Mouse (Mus musculus): Measurements from ENCODE around the gene Pkd1l1. TPM values are rescaled to one million over a fixed set of nuclear protein-coding genes. Genes with fewer than 3 reads are reported as not detected.

Pkd1l1 gene
- total RNA-seq, 2 experiments from 2014 or later = 1.7 to 5.4 TPM

- ATAC-seq (replicated peaks; ENCODE audit: low FRiP score, poor library complexity, severe bottlenecking) = no peak
These were observed 144.1 kb downstream of the Pkd1l1 start for GRCm38 (mm10) chr11:8828836-8829526.

DNA sequence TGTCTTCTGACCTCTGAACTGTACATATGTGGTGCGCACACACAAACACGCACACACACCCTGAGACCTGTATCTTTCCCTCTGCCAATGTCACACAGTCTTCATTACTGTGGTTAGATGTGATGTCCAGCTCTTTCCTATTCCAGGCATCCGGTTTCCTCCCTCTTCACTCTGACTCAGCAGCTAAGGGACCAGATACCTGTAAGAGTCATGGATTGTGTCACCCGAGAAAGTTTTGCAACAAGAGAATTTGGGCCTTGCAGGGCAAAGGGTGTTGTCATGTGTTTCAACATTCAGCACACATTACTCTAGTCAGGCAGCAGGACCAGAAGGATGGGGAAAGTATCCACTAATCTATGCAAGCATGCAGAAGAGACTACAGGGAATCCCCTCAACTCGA is 146.5 kb downstream of the Pkd1l1 start:
- ATAC-seq (replicated peaks; ENCODE audit: low FRiP score, poor library complexity, severe bottlenecking) = no peak

GRCm38 (mm10) chr11:8826046-8826445 is 147.0 kb downstream of the Pkd1l1 start:
- no peak for ATAC-seq (replicated peaks; ENCODE audit: low FRiP score, poor library complexity, severe bottlenecking)

DNA sequence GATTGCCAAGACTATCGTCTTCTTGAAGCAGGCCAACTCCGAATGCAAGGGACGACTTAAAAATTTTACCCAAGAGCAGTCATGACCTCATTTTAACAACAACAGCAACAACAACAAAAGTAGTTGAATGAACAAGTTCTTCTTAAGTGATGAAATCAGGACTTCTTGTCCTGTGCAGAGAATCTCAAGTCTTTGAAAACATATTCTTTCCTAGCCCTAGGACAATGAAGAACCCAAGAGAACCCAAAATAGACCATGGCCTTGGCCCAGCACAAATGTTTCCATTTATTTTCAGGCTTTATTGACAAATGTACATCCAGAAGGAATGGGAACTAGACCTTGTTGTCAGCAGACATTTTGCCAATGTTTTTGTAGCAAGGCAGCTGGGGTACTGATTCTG is 147.7 kb downstream of the Pkd1l1 start:
- ATAC-seq (replicated peaks; ENCODE audit: low FRiP score, poor library complexity, severe bottlenecking) = no peak

DNA sequence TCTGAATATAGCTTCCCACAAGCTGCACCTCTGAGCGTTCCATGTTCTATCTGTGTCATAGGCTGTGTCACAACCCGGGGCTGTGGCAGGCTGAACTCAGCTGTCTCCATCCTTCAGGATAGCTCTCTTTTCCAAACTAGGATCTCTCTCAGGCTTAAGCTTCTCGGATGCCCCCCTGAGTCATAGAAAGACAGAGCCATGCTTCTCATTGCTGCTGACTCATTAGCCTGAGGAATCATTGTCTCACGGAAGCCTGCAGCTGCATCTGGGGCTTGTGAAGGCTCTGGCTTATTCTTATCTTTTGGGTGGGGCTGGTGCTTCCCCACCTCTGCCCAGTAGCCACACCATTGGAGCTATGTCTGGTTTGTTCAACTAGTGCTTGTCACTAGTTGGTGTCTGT is 151.7 kb downstream of the Pkd1l1 start:
- no peak for ATAC-seq (replicated peaks; ENCODE audit: low FRiP score, poor library complexity, severe bottlenecking)

GRCm38 (mm10) chr11:8817376-8817775 is 155.7 kb downstream of the Pkd1l1 start:
- ATAC-seq (replicated peaks; ENCODE audit: low FRiP score, poor library complexity, severe bottlenecking) = no peak

DNA sequence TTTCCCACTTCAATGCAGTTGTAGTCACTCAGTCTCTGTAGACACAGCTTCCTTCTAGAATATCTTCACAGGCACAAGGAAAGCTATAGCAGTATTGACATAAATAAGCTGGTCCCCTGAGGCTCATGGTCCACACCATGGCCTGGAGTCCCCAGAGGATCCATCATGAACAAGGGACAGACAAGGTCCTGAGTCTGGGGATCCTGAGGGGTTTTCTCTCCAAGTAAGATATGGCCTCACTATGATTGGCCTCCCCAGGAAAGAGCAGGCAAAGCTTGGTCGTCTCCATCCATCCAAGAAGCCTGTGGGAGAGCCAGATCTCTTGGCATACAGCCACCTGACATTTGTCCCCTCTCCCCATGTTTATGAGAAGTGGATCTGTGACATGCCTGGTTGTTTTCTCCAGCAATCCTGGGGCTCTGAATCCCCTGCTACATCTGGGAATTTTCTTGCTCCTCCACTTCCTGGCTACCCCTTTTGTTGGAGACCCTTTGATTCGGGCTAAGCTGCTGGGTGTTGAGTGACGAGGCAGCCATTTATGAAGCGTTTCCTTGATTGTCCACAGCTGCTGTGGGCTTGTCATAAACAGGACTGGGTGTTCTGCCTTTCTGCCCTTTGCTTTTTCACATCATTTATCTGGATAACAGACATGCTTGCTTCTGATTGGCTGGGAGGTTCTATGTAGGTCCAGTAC is 158.8 kb downstream of the Pkd1l1 start:
- ATAC-seq (replicated peaks; ENCODE audit: low FRiP score, poor library complexity, severe bottlenecking) = no peak

DNA sequence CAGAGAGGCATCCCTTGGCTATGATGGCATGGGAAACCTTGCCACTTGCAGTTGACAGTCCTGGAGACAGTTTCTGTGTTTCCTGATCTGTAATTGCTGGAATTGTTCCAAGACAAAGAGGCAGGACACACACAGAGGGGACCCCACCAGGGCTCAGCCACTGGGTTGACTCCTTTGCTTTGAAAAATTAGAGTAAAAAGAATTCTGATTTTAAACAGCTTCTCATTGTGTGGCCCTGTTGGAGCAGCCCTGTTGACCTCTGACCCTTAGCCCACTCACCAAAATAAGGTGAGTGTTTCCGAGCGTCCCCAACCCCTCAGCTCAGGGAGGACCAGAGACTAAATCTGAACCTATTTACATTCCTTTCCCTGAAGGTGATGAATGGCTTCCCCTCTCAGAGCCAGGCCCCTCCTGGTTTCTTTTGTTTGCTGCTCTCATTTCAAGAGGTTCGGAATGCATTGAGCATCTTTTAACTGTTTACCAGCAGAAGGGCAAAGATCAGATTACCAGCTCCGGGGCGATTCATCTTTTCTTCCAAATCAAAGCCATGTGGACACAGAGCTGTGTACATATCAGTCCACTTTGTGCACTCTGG is 161.5 kb downstream of the Pkd1l1 start:
- ATAC-seq (replicated peaks; ENCODE audit: low FRiP score, poor library complexity, severe bottlenecking) = no peak

- ATAC-seq (replicated peaks; ENCODE audit: low FRiP score, poor library complexity, severe bottlenecking) = no peak
These were observed 163.4 kb downstream of the Pkd1l1 start for GRCm38 (mm10) chr11:8809644-8810043.

DNA sequence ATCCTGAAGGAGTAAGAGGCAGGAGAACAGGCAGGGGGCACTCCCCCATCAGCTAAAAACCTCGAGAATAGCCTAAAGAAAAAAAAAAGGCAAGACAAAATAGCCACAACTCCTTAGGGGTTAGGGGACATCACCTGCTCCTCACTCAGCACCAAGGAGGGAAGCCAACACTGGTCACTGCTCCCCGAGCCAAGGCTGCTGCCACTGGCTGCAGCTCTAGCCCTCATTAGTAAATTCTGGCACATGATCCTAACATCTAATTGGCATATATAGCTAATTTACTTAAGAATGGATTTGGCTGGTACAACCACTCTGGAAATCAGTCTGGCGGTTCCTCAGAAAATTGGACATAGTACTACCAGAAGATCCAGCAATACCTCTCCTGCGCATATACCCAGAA is 166.1 kb downstream of the Pkd1l1 start:
- no peak for ATAC-seq (replicated peaks; ENCODE audit: low FRiP score, poor library complexity, severe bottlenecking)

DNA sequence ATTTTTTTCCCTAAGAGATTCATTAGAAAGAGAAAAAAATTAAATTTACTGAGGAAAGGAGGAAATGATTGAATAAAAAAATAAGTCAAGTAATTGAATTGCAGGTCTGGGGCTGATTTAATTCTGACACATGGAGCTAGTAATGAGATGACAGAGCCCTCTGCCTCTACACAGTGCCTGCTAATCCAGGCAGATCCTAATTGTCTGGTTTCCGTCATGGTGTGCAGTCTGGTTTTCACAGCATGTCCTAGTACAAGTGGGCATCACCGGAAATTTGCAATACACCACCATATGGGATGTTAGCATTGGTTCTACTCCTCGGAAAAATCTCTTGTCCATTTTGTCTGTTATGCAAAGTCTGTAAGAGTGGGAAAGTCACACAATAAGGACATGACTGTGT is 168.9 kb downstream of the Pkd1l1 start:
- ATAC-seq (replicated peaks; ENCODE audit: low FRiP score, poor library complexity, severe bottlenecking) = no peak

DNA sequence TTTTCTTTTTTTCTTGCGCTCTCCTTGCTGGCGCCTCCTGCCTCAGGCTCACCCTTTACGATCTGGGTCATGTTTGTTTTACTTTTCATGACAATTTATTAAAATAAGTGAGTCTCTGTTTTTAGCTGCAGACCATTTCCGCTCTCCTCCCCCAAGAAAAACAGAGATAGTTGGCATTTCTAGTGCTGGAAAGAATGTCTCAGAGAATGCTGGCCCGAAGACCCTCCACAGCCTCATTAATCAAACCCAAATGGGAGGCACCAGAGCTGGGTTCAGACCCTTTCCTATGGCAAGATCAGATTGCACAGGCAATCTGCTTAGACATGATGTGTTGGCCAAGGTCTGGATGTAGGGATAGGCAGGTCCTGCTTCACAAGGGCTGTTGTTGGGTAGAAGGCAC is 175.6 kb downstream of the Pkd1l1 start:
- ATAC-seq (replicated peaks; ENCODE audit: low FRiP score, poor library complexity, severe bottlenecking) = no peak

- no peak for ATAC-seq (replicated peaks; ENCODE audit: low FRiP score, poor library complexity, severe bottlenecking)
These were observed 178.0 kb downstream of the Pkd1l1 start for GRCm38 (mm10) chr11:8795031-8795430.

DNA sequence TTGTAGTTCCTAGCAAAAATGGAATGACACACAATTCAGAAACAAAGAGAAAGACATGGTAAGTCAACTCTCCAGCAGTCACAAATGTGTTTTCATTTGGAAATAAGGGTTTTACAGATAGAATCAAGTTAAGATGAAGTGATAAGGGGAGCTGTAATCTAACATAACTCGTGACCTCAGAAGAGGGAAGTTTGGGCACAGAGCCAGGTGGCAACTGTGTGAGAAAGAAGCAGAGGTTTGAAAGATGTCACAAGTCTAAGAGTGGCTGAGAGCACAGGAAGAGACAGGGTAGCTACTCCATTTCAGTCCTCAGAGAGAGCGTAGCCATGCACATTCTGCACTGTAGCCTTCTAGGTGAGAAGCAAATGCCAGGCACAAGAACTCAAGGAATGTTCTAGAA is 180.9 kb downstream of the Pkd1l1 start:
- ATAC-seq (replicated peaks; ENCODE audit: low FRiP score, poor library complexity, severe bottlenecking) = no peak

DNA sequence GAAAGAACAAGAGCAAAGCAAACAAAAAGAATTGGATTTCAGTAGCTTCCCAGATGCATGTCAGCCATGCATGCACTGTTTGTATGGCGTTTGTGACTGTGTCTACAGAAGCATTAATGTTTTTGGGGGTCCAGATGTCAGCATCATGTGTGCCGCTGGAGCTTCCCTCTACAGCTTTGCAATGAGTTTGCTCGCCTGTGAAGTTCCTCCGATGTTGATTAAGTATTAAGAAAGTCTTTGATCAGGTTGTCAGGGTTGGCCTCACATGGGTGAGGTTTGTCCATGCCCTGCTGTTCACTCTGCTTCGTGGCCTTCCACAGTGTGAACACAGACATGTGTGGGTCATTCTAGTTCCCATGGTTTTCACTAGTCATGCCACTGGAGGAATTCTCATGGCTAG is 183.9 kb downstream of the Pkd1l1 start:
- no peak for ATAC-seq (replicated peaks; ENCODE audit: low FRiP score, poor library complexity, severe bottlenecking)

- no peak for ATAC-seq (replicated peaks; ENCODE audit: low FRiP score, poor library complexity, severe bottlenecking)
These were observed 185.5 kb downstream of the Pkd1l1 start for GRCm38 (mm10) chr11:8787604-8788003.

DNA sequence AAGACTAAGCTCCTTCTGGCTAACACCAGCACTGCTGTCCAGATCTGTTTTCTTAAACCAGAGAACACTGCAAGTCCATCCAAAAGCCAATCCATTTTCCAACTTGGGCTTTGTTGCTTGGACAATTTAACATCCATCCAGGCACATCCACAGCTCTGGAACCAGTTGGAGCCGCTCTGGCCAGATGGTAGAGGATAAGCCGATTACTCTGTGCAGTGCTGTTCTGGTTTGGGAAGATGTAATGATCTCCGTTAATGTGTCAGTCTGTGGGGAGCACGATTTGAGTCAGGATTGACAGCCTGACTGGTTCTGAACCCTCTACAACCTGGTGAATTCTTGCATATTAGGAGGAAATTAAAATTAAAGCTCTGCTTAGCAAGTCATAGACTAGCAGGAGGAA is 188.7 kb downstream of the Pkd1l1 start:
- no peak for ATAC-seq (replicated peaks; ENCODE audit: low FRiP score, poor library complexity, severe bottlenecking)

GRCm38 (mm10) chr11:8782141-8782465 is 191.0 kb downstream of the Pkd1l1 start:
- no peak for ATAC-seq (replicated peaks; ENCODE audit: low FRiP score, poor library complexity, severe bottlenecking)

GRCm38 (mm10) chr11:8781308-8782140 is 191.5 kb downstream of the Pkd1l1 start:
- ATAC-seq (replicated peaks; ENCODE audit: low FRiP score, poor library complexity, severe bottlenecking) = no peak

- no peak for ATAC-seq (replicated peaks; ENCODE audit: low FRiP score, poor library complexity, severe bottlenecking)
These were observed 193.6 kb downstream of the Pkd1l1 start for GRCm38 (mm10) chr11:8779427-8779826.

Measured in erythroid progenitor cell, adult 5-6 weeks (primary cell).